Mouse (Mus musculus) forebrain, postnatal 0 days (tissue): ENCODE data around the gene Rnf220. TPM values are rescaled to one million over a fixed set of nuclear protein-coding genes. Genes with fewer than 3 reads are reported as not detected.
A peak's percentile ranks its signal among the peaks of the same experiment; 100 is the strongest.

ENCODE experiments used
- ATAC-seq: fragments of 200-750 bp; cut with Nextera tagmentation; 2 replicates; pipeline ENCODE4 v1.8.0; 2017; ENCODE audit warnings: mild to moderate bottlenecking, moderate library complexity
- DNase-seq: peaks from one replicate; pipeline ENCODE4 v3.0.0-alpha.2; 2015
- H3K27ac ChIP-seq: fragments of 300-500 bp; sonication (generic); 2 replicates; pipeline ENCODE4 v1.5.1; 2014; ENCODE audit warnings: low read depth, mild to moderate bottlenecking, antibody characterized with exemption, low read length, moderate library complexity, mixed read lengths
- H3K27me3 ChIP-seq: fragments of 300-500 bp; sonication (generic); 2 replicates; pipeline ENCODE4 v1.6.1; 2014; ENCODE audit warnings: mild to moderate bottlenecking, low read length, mixed read lengths; ENCODE audit not compliant: insufficient read depth
- H3K36me3 ChIP-seq: fragments of 300-500 bp; sonication (generic); 2 replicates; pipeline ENCODE4 v1.6.1; 2014; ENCODE audit warnings: mild to moderate bottlenecking, moderate library complexity; ENCODE audit not compliant: insufficient read depth
- H3K4me1 ChIP-seq: fragments of 300-500 bp; sonication (generic); 2 replicates; pipeline ENCODE4 v1.6.1; 2014; ENCODE audit warnings: antibody characterized with exemption; ENCODE audit not compliant: insufficient read depth
- H3K4me2 ChIP-seq: fragments of 300-500 bp; sonication (generic); 2 replicates; pipeline ENCODE4 v1.6.1; 2014; ENCODE audit warnings: low read depth, mild to moderate bottlenecking, moderate library complexity
- H3K4me3 ChIP-seq: fragments of 300-500 bp; sonication (generic); 2 replicates; pipeline ENCODE4 v1.5.1; 2014; ENCODE audit warnings: low read depth, low read length, mixed read lengths
- H3K9ac ChIP-seq: fragments of 300-500 bp; sonication (generic); 2 replicates; pipeline ENCODE4 v1.6.1; 2014; ENCODE audit warnings: mild to moderate bottlenecking
- H3K9me3 ChIP-seq: fragments of 300-500 bp; sonication (generic); 2 replicates; pipeline ENCODE4 v1.6.1; 2016; ENCODE audit warnings: low read length
- CTCF ChIP-seq: sonication (generic); IDR thresholded peaks from 2 replicates; pipeline ENCODE4 v1.5.1; 2016; ENCODE audit warnings: antibody characterized with exemption, control low read depth, low read depth
- WGBS: fragments of 180-500 bp; shearing (Covaris S2); extraction: QIAGEN DNeasy Blood & Tissue Kit; methylation state at CpG from one replicate; pipeline ENCODE4 v1.1.7; 2014; 5-methylcytosine and 5-hydroxymethylcytosine counted together
- polyA plus RNA-seq: library from polyadenylated mRNA; unstranded; fragments of >200 nt; fragmentation: Nextera tagmentation; extraction: Ambion mirVana; gene quantifications from 2 replicates; pipeline ENCODE4 v1.2.1, GENCODE M21; 2015
- total RNA-seq: library from RNA; depleted of rRNA; stranded (reverse); fragments of >200 nt; gene quantifications from 2 replicates; pipeline ENCODE4 v1.2.3, GENCODE M21; 2014

The Rnf220 gene
- total and polyA plus RNA-seq, 2 experiments from 2014 or later = 140 to 185 TPM

DNA sequence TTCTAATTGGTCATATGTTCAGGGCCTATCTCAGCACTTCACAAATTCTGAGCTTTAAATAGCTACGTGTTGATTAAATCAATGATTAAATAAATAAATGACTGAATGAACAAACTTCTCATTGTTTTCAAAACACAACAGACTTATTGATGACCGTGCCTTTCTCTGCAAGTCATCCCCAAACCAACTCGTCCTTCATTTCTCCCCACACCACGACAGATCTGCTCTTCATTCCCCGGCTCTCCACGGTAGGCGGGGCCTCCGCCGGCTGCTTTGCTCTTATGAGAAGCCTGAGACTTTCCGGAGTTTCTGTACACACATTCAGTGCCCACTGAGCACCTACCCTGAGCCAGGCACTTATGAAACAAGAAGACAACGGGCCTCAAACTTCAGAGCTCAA, 99.7 kb downstream of the Rnf220 start:
- Histone ChIP-seq H3K4me3 (no peak overlapping the region), H3K9me3 (no peaks in the 10 kb centered on the region), H3K36me3 (no peaks in the 10 kb centered on the region), H3K9ac (no peak overlapping the region), H3K4me1 (no peaks in the 10 kb centered on the region), H3K4me2 (no peak overlapping the region), H3K27ac (no peak overlapping the region), H3K27me3 (no peaks in the 10 kb centered on the region)
- DNase-seq = no peak
- no peak for ATAC-seq
- 64% methylated on average over 11 of the region's 11 CpGs for WGBS
- TF ChIP-seq CTCF = no peak

GRCm38 (mm10) chr4:117393027-117393426, 103.8 kb downstream of the Rnf220 start:
- ATAC-seq = no peak
- Histone ChIP-seq H3K27me3 (no peaks in the 10 kb centered on the region), H3K27ac (no peak overlapping the region), H3K4me2 (no peak overlapping the region), H3K9ac (no peak overlapping the region), H3K4me3 (no peak overlapping the region), H3K4me1 (no peaks in the 10 kb centered on the region; the same call in 1 of the 2 replicates), H3K9me3 (no peaks in the 10 kb centered on the region), H3K36me3 (no peaks in the 10 kb centered on the region)
- WGBS = 70% methylated on average over 7 of the region's 7 CpGs
- DNase-seq = no peak
- TF ChIP-seq CTCF = no peak

DNA sequence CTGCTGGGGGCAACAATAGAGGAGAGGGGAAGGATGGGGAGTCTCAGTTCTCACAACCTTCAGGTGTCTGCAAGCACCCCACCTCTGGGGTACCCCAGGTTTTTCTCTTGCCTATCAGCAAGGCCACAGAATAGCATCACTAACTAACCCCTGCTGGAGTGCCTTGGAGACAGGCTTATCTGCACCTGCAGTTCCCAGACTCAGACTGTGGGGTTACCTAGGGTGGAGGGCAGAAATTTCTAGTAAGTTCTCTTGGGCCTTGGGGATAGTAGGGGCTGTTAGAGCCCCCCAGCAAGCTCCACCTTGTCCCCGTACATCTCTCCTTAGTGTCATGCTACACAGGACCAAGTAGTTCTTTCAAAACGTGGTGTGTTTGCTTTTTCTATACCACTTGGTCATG, 104.5 kb downstream of the Rnf220 start:
- Histone ChIP-seq H3K36me3 (no peaks in the 10 kb centered on the region), H3K27ac (no peak overlapping the region), H3K4me2 (no peak overlapping the region), H3K4me3 (no peak overlapping the region), H3K9me3 (no peaks in the 10 kb centered on the region), H3K4me1 (no peaks in the 10 kb centered on the region; the same call in 1 of the 2 replicates), H3K9ac (no peak overlapping the region), H3K27me3 (no peaks in the 10 kb centered on the region)
- no peak for TF ChIP-seq CTCF
- 54% methylated on average over 2 of the region's 2 CpGs for WGBS
- ATAC-seq (no peak), DNase-seq (no peak)

DNA sequence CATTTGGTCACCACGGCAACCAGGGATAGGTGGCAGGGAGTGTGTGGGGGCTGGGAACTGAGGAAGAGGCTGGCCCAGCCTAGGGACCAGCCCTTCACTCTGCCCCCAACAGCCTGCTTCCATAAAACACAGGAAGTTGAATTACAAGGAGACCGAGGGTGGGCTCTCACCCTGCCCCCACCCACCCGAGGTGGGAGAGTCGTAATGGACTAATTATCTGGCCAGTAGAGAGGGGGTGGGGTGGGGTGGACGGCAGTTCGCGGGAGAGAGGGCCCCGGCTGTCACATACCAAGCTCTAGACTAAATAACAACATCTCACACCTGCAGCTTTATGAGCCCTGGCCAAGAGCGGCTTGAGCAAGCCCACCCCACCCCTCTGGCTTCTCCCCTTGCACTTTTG, 104.9 kb downstream of the Rnf220 start:
- H3K9me3 ChIP-seq = no peaks in the 10 kb centered on the region
- WGBS = 7% methylated on average over 9 of the region's 9 CpGs
- TF ChIP-seq CTCF = no peak
- H3K27me3 ChIP-seq = no peaks in the 10 kb centered on the region
- no peak overlapping the region for H3K9ac ChIP-seq
- ATAC-seq (peak; percentile 47), DNase-seq (no peak)
- H3K4me3 ChIP-seq = no peak overlapping the region
- peak overlapping the region; percentile 4; the same call in 1 of the 2 replicates for H3K4me2 ChIP-seq
- H3K4me1 ChIP-seq = no peaks in the 10 kb centered on the region; the same call in 1 of the 2 replicates
- no peak overlapping the region for H3K27ac ChIP-seq
- no peaks in the 10 kb centered on the region for H3K36me3 ChIP-seq

DNA sequence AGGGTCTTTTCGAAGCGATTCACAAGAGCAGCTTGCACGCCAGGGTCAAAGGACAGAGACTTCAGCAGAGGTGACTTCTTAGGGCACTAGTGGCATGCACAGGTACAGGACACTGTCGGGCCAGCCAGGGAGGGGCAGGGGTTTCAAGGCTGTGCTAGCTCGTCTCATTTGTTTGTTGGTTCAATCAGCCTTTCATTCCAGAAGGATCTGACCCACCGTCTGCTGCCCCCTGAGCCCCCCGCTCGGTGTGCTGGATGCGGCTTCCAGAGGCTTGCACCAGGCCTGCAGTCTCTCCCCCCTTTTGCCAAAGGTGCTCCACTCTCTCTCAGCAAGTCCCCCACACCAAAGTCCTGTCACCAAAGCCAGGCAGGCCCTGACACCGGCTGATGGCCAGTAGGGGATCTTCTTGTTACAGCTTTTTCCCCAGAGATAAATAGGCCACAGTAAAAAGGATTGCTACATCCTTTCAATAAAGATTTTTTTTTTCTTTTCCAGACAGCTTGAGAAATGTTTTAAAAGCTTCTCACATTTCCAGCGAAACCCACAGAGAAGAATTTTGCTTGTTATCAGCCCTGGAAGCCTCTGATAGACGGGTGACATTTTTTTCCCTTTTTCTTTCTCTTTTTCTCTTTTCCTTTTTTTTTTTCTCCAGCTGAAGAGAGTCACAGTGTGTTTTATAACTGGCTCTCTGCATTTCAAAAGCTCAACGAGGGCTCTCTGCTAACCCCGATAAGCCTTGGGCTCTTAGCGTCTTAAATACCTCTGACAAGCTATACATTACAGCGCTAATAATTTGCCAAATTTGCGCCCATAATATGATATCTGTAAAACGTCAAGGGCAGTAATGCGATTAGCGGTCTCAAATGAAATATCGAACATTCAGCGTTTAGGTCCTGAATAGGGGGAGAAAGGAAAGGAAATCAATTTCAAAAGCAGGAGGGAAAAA, 105.7 kb downstream of the Rnf220 start:
- no peak overlapping the region for H3K9ac ChIP-seq
- no peaks in the 10 kb centered on the region for H3K36me3 ChIP-seq
- H3K27ac ChIP-seq = 0 out of 2 replicates have a peak overlapping the region, but pooled peaks have one; percentile 21
- no peaks in the 10 kb centered on the region for H3K27me3 ChIP-seq
- 34% methylated on average over 22 of the region's 22 CpGs for WGBS
- no peak overlapping the region for H3K4me3 ChIP-seq
- no peaks in the 10 kb centered on the region for H3K9me3 ChIP-seq
- TF ChIP-seq CTCF = no peak
- ATAC-seq (no peak), DNase-seq (no peak)
- no peaks in the 10 kb centered on the region; the same call in 1 of the 2 replicates for H3K4me1 ChIP-seq
- H3K4me2 ChIP-seq = 0 out of 2 replicates have a peak overlapping the region, but pooled peaks have one; percentile 4

GRCm38 (mm10) chr4:117389264-117390054, 107.4 kb downstream of the Rnf220 start:
- Histone ChIP-seq H3K4me1 (no peaks in the 10 kb centered on the region; the same call in 1 of the 2 replicates), H3K27ac (no peak overlapping the region), H3K4me2 (no peak overlapping the region), H3K9me3 (no peaks in the 10 kb centered on the region), H3K27me3 (no peaks in the 10 kb centered on the region), H3K36me3 (no peaks in the 10 kb centered on the region), H3K4me3 (no peak overlapping the region), H3K9ac (no peak overlapping the region)
- DNase-seq (no peak), ATAC-seq (no peak)
- peak; percentile 21 for TF ChIP-seq CTCF
- WGBS = 84% methylated on average over 14 of the region's 14 CpGs
